11 mouse cellular contexts compared by ENCODE assay signal in genomic region chr5:76013881-76014431, GRCm38 (mm10). TPM values are rescaled to one million over a fixed set of nuclear protein-coding genes. Genes with fewer than 3 reads are reported as not detected.
DNase-seq lines count a peak whose midpoint lies in the region; ATAC-seq lines count a peak whose summit lies in the region.
"Had no signal": no experiment of that assay in that cellular context is flagged by ENCODE, and none has a peak within 500 bp of the region (broad histone marks: within the 10 kb centered on the region; RNA-seq: fewer than 3 reads in every experiment).

No protein-coding gene starts in this region.

- no peak overlapping the region for H3K4me2 ChIP-seq in liver, embryonic 13.5 days
- H3K4me2 ChIP-seq in forebrain, embryonic 13.5 days, result no peak overlapping the region

- no peak for ATAC-seq in liver, embryonic 13.5 days (ENCODE audit: low read depth)
- no peak for ATAC-seq in forebrain, embryonic 13.5 days

- H3K4me3 ChIP-seq in liver, embryonic 13.5 days (replicated peaks), result no peak overlapping the region
- no peak overlapping the region for H3K4me3 ChIP-seq in forebrain, embryonic 13.5 days
- H3K4me3 ChIP-seq: forebrain, embryonic 10.5 days had no signal

- WGBS in liver, embryonic 13.5 days (ENCODE audit: insufficient replicate concordance), result 30% methylated on average over 7 of the region's 7 CpGs
- WGBS in forebrain, embryonic 13.5 days, result 78% methylated on average over 7 of the region's 7 CpGs

- 0 out of 2 replicates have a peak overlapping the region, but pooled peaks have one; percentile 7 for H3K27ac ChIP-seq in liver, embryonic 13.5 days
- H3K27ac ChIP-seq in forebrain, embryonic 13.5 days, result no peak overlapping the region
- H3K27ac ChIP-seq: forebrain, embryonic 10.5 days had no signal

- peaks cover 2% of the 10 kb centered on the region; the same call in 1 of the 2 replicates for H3K27me3 ChIP-seq in liver, embryonic 13.5 days
- no peaks in the 10 kb centered on the region for H3K27me3 ChIP-seq in forebrain, embryonic 13.5 days

- no peaks in the 10 kb centered on the region for H3K4me1 ChIP-seq in liver, embryonic 13.5 days (replicated peaks)
- no peaks in the 10 kb centered on the region for H3K4me1 ChIP-seq in forebrain, embryonic 13.5 days
- H3K4me1 ChIP-seq: forebrain, embryonic 10.5 days had no signal

- H3K36me3 ChIP-seq in liver, embryonic 13.5 days, result no peaks in the 10 kb centered on the region
- H3K36me3 ChIP-seq in forebrain, embryonic 13.5 days (ENCODE audit: poor library complexity, severe bottlenecking), result no peaks in the 10 kb centered on the region
- H3K36me3 ChIP-seq: forebrain, embryonic 10.5 days had no signal

- H3K9ac ChIP-seq in liver, embryonic 13.5 days, result no peak overlapping the region
- H3K9ac ChIP-seq in forebrain, embryonic 13.5 days, result no peak overlapping the region

- H3K9me3 ChIP-seq in liver, embryonic 13.5 days (replicated peaks), result no peaks in the 10 kb centered on the region
- H3K9me3 ChIP-seq in forebrain, embryonic 13.5 days (replicated peaks), result no peaks in the 10 kb centered on the region
- H3K9me3 ChIP-seq: forebrain, embryonic 10.5 days had no signal

- DNase-seq in adrenal gland, adult (ENCODE audit: inconsistent age in 2 of 2, low spot score in 1 of 2), result peak; percentile 34 to 66
- no peak for DNase-seq in adrenal gland, postnatal 4 days (ENCODE audit: low spot score in 2 of 2)
- DNase-seq in adrenal gland, postnatal 36 days, result peak; percentile 37 to 54
- DNase-seq in heart, postnatal 4 days, result peak; percentile 60
- DNase-seq in liver, embryonic 13.5 days, result no peak
- no peak for DNase-seq in urinary bladder, postnatal 14 days (ENCODE audit: low spot score)
- DNase-seq in right cerebral cortex, adult 2 months (ENCODE audit: low spot score in 2 of 2), result no peak
- DNase-seq: cerebellum, adult 18-20 months; thymus, postnatal 25 days had no signal

RNA-seq across cellular contexts. Expression of gene Kdr, which starts 35.7 kb away (rescaled TPM):
- total RNA-seq in adrenal gland, postnatal 4 days (2021), result 10 to 100 TPM; 77.4 to 79.2 TPM
- 100 to 1,000 TPM in 1 of 2 experiments, 10 to 100 TPM in 1; 65.4 to 116 TPM for total RNA-seq in adrenal gland, postnatal 36 days (2021)
- total RNA-seq in heart, postnatal 4 days (2021), result 100 to 1,000 TPM; 115 to 119 TPM
- 7.7 and 10.0 TPM in 2 replicates for polyA plus RNA-seq in liver, embryonic 13.5 days (2015; fragmentation: Nextera tagmentation; extraction: Ambion mirVana)
- polyA plus RNA-seq in forebrain, embryonic 13.5 days (2015; fragmentation: Nextera tagmentation; extraction: Ambion mirVana), result 16.9 and 17.3 TPM in 2 replicates

Comparison
In these comparisons a context has a peak if more than half of its experiments do, and no peak if none do; other contexts are left out.
1. DNase-seq: peak in adrenal gland, adult (2 of 2), adrenal gland, postnatal 36 days (2 of 2) and heart, postnatal 4 days (single experiment); none in adrenal gland, postnatal 4 days (0 of 2), liver, embryonic 13.5 days (single experiment), urinary bladder, postnatal 14 days (single experiment) and right cerebral cortex, adult 2 months (0 of 2).